Mouse (Mus musculus) layer of hippocampus, adult 2 months (tissue): Measurements from ENCODE around the gene Clec2g. TPM values are rescaled to one million over a fixed set of nuclear protein-coding genes. Genes with fewer than 3 reads are reported as not detected.
"Not testable (repeated sequence)": the region's sequence is repeated elsewhere in the genome, so short reads cannot be mapped to it uniquely, and the experiment has no call there.

Experiments used
- DNase-seq, 2 experiments: peaks; one replicate each; pipeline ENCODE4 v3.0.0; 2022; ENCODE audit warnings: low spot score in 2 of 2
- H3K27ac ChIP-seq: fragments of 200-600 bp; 2 replicates; pipeline ENCODE4 v1.8.1; 2022
- H3K4me3 ChIP-seq: fragments of 200-600 bp; 2 replicates; pipeline ENCODE4 v1.8.1; 2022; ENCODE audit warnings: mild to moderate bottlenecking
- CTCF ChIP-seq: fragments of 200-600 bp; conservative IDR thresholded peaks from 2 replicates; pipeline ENCODE4 v1.8.1; 2022; ENCODE audit warnings: antibody characterized with exemption, mild to moderate bottlenecking, moderate library complexity
- total RNA-seq, 2 experiments: library from RNA; stranded (reverse); gene quantifications; 2 replicates each; pipeline ENCODE4 v1.2.3; 2021

Clec2g gene
- total RNA-seq, 2 experiments from 2014 or later = 0.71 to 1.0 TPM

DNA sequence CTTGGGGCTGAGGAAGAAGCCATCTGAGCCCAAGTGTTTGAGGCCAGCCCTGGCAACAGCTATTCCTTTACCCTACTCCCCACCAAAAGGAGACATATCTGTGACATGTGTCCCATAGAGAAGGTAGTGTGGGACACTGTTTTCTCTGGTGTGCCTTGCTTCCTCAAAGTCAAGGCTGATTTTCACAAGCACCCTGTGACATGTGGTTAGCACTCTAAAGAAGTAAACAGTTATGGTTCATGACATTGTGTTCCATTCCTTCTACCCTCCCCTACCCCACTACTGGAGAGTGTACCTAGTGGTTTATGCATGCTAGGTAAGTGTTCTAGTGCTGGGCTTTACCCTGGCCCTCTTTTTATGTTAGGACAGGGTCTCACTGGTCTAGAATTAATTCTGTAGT lies 42.0 kb downstream of the Clec2g start:
- no peak overlapping the region for H3K27ac ChIP-seq
- no peak overlapping the region for H3K4me3 ChIP-seq
- no peak for DNase-seq
- TF ChIP-seq CTCF = no peak

DNA sequence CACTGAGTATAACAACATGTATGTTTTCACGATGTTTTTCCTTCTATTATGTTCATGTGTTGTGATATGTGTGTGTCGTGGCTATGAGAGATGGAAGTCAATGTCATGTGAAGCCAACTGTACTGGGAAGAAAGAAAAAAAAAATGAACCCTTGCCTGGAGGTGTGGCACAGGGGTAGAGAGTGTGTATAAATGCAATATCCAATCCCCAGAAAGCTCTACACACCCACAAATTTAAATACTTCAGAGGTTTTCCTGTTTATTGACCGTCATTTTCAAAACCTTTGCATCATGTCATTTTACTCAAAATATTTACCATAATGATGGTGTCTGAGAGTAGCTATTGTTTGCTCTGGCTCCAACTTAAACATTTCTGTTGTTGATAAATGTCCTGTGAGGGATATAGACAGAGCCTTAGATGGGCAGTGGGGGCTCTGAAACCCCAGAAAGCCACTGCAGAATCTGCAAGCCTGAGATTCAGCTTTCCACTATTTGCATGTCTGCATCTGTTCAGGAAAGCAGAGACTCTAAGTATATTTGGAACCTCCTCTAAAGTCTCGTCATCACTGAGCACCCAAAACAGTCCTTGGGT lies 47.9 kb downstream of the Clec2g start:
- H3K4me3 ChIP-seq, DNase-seq, H3K27ac ChIP-seq: not testable (repeated sequence)

DNA sequence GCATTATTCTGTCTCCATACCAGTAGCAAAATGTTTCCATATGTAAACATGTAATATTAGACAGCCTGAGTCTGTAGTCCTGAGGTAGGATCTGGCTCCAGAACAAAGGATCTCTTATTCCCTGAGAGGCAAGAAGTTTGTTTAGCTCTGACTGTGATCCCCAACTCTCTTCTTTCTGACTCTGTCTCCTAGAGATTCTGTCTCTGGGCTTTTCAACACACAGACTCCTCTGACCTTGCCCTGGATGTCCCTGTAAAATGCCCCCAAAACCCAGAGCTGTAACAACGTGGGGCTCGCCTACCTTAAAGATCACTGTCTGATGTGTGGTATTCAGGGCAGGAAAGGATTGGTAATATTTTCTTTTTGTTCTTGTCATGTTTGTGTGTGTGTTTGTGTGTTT lies 58.2 kb downstream of the Clec2g start:
- H3K4me3 ChIP-seq = peak overlapping the region; percentile 27; the same call in 1 of the 2 replicates
- no peak for DNase-seq
- no peak for TF ChIP-seq CTCF
- H3K27ac ChIP-seq = no peak overlapping the region

DNA sequence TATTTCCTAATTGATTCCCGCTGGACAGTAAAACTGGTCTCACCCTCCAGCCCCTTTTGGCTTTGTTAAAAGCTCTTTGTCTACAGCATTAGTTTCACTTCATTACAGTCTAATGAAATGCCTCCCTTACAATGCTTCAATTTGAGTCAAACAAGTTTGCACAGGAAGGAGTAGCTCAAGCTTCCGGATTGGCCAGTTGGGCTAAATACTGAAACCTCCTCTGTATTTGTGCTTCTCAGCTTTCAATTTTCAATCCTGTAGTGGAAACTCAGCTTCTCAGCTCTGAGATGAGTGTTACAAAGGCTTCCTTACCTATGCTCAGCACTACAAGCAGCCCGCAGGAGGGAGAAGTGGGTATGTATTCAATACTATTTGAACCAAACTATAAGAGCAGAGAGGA lies 58.6 kb downstream of the Clec2g start:
- peak overlapping the region; percentile 7; the same call in 1 of the 2 replicates for H3K27ac ChIP-seq
- TF ChIP-seq CTCF = no peak

DNA sequence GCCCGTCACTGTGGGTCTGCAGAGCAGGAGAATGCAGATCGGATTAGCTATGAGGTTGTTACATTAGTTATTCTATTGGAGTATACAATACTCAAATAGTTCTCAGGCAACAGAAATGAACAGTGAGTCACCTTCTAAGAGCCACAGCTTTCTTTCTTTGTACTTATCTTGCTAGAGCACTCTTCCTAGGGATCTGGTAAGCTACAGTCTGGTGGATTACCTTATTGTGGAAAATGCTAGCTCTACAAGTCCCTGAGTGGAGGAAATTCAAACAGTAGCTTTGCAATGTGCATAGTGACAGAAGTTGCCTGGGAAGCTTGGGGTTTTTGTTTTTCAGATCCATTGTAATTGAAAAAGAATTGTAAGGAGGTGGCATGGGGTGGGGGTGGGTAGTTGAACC lies 59.0 kb downstream of the Clec2g start:
- DNase-seq = no peak
- peak overlapping the region; percentile 7; the same call in 1 of the 2 replicates for H3K27ac ChIP-seq
- no peak for TF ChIP-seq CTCF
- peak overlapping the region; percentile 27 for H3K4me3 ChIP-seq

More for the DNA sequence above, 58.6 kb downstream of the Clec2g start:
- no peak for DNase-seq
- peak overlapping the region; percentile 27 for H3K4me3 ChIP-seq

DNA sequence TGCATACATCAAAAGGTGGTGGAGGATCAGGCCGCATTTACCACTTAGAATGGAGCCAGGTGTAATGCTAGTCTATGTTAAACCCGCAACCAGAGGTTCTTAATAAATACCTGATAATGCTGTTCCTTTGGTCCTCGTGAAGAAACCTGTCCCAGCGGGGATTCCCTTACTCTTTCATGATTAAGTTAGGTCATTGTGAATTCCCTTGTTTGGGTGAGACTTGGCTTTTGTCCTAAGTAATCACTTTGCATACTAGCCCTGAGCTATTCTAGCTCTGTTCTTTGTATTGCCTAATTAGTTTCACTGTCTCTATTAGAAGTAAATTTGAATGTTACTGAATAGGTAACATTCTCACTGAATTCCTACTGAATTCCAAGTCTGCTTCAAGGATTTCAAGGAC lies 60.2 kb downstream of the Clec2g start:
- Histone ChIP-seq H3K4me3 (no peak overlapping the region), H3K27ac (no peak overlapping the region)
- TF ChIP-seq CTCF = no peak
- no peak for DNase-seq

DNA sequence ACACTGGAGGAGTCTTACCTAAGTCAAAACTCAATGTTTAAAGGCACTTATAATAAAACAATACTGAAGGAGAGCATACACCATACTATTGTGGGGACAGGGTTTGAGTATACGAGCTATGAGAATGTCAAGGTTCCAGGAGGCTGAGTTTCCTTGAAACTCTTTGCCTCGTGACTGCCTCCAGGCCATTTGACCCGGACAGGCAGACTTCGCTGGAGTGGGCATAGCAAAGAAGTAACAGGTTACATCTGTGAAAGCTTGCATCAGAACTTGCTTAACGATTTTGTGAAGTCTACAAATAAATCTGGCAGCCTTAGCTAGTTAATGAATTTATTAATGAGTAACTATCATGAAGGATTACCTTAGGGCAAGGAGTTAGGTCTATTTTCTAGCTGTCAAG lies 60.6 kb downstream of the Clec2g start:
- Histone ChIP-seq H3K27ac (no peak overlapping the region), H3K4me3 (no peak overlapping the region)
- no peak for TF ChIP-seq CTCF
- no peak for DNase-seq

DNA sequence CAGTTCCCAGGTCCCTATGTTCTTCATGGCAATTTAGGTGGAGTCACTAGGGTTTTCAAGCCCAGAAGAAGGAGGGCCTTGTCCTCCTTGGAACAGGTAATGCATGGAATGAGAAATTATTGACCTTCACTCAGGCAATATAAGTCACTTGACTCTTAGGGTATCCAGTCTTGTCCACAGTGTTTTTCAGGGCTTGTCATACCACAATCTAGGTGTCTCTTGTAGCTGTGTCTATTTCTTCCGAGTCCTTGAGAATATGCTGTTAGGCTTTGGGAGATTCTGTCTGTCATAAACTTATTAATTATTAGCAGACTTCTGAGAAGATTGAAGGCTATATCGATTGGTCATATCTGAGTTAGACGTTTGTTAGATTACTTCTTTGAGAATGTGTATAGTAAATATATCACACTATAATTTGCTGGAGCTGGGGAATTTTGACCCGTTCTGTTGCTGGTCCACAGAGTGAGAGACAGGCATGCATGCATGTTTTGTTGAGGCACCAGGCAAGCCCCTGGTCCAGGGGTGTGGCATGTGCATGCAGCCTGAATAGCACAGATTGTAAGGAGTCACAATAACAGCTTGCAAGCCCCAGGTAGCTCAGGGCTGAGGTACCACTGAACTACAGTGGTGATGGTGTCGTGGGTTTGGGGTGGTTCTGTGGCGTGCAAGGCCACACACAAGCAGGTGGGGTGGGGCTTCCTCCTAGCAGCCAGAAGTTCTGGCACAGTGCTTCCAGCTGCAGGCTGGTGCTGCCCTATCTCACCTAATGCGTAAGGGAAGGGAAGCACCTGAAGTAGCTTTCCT lies 61.3 kb downstream of the Clec2g start:
- DNase-seq = no peak
- H3K4me3 ChIP-seq = no peak overlapping the region
- no peak overlapping the region for H3K27ac ChIP-seq
- no peak for TF ChIP-seq CTCF

DNA sequence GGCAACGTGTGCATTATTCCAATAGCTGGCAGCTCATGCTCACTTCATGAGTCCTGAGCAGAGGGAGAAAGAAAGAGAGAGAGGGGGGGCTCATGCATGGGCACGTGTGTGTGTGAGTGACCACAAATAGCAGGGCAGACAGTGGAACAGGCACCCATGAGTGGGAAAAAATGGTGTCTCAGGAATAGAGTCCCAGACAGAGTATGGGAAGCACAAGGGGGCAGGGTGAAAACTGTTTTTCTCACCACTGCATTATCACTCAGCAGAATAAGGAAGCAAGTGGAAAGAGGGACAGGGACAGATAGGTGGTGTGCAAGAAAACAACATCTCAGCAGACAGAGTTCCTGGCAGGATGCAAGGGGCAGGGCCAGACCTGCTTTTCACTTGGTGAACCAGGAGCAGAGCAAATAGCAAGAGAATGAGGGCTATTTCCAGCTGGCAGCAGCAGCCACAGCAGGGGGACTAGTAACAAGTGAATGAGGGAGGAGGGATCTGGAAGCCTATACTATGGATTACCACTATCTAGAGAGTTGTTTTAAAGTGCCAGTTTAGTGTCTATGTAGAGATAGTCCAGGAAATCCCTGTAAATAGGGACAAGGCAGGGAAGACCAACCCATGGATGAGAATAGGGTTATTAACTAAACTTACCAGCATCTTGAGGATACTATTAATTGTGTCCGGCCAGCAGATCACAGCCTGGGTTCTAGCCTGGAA lies 62.0 kb downstream of the Clec2g start:
- no peak for DNase-seq
- H3K4me3 ChIP-seq = no peak overlapping the region
- TF ChIP-seq CTCF = no peak
- H3K27ac ChIP-seq = no peak overlapping the region

DNA sequence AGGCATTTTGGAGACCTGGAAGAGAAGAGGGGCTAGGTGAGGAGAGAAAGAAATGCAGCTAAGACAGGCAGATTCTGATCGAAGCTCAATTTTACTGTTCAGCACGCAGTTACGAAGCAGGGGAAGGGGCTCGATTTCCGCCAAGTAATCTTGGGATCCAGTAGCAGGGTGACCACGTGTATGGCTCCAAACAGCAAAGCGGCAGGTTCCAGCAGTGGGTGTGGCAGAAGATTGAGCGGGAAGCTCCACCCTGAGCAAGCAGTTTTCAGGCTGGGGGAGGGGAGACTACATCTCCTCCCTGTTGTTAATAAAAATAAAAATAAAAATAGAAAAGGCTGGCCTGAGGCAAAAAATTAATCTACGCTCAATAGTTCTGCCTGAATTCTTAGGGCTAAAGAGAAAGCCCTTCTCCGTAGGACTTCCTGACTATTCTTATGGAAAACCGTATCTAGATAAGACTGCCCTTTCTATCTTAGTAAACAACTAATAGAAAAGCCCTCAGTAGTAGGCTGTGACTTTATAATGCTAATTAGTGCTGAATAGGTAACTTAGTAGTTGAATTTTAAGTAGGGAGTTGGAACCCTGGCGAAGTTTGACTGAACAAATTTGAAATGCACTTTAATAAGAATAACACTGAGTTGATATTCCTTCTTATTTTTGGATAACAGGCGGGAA lies 62.7 kb downstream of the Clec2g start:
- TF ChIP-seq CTCF = no peak
- Histone ChIP-seq H3K27ac (no peak overlapping the region), H3K4me3 (no peak overlapping the region)
- no peak for DNase-seq

DNA sequence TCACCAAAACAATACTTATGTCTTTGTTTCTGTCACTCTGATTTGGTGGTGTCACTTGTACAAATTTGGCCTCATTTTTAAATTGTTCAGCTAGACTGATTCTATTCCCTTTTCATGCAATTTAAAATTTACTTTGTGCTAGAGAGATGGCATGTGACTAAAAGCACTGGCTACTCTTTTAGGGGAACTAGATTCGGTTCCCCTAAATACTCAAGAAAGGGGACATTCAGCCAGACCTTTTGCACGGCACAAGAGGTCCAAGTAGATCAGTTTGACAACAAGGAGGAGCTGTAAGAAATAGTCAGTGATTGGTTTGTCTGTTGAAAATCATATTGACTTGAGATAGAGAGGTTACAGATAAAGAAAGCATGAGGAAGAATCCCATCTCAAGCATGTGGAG lies 67.2 kb downstream of the Clec2g start:
- no peak for TF ChIP-seq CTCF
- Histone ChIP-seq H3K4me3 (no peak overlapping the region), H3K27ac (no peak overlapping the region)
- DNase-seq = no peak

DNA sequence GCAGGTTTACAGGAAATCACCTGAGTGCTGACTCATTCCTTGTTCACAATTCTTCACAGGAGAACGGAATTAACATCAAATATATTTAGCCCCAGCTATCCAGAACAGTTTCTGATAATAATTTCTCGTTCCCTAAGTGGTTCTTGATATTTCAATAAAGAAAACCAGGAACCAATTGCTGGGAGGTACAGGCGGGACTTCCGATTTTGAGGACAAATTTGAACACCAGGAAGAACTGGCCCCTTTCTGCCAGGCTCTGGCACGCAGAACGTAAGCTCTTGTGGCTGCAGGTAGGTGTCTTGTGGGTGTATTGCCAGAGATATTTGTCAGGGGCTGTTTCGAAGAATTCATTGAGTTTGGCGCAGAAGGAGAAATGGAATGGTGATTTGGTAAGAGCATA lies 74.4 kb downstream of the Clec2g start:
- no peak for DNase-seq
- Histone ChIP-seq H3K27ac (no peak overlapping the region), H3K4me3 (no peak overlapping the region)
- TF ChIP-seq CTCF = no peak

DNA sequence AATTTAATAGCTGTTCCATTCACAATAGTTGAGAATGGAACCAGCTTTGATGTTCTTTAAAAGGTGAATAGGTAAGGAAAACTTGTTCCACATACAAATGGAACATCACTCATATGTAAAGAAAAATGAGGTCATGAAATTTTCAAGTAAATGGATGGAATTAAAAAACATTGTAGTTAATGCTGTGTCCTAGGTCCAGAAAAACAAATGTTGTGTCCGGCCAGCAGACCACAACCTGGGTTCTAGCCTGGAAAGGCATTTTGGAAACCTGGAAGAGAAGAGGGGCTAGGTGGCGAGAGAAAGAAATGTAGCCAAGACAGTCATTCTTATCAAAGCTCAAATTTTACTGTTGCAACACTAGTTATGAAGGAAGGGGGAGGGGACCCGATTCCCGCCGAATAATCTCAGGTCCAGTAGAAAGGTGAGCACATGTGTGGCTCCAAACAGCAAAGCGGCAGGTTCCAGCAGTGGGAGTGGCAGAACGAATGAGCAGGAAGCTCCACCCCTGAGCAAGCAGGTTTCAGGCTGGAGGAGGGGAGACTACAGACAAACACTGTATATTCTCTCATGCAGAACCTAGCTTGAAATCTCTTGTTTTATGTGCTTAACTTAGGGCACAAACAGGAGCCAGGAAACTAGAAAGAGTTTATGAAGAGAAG lies 75.8 kb downstream of the Clec2g start:
- H3K27ac ChIP-seq, H3K4me3 ChIP-seq: not testable (repeated sequence)

More for the DNA sequence above, 75.8 kb downstream of the Clec2g start:
- not testable (repeated sequence) for DNase-seq
